Mouse (Mus musculus) c-Kit-negative CD71-positive TER-119-positive erythroid progenitor cells, embryonic 14.5 days (primary cell): ENCODE data around the gene Vmn2r76.
"Not testable (repeated sequence)": the region's sequence is repeated elsewhere in the genome, so short reads cannot be mapped to it uniquely, and the experiment has no call there.

Experiments used
- DNase-seq: peaks from one replicate; pipeline ENCODE4 v3.0.0-alpha.2; 2013; ENCODE audit warnings: low read depth, low spot score

Vmn2r76 gene

GRCm38 (mm10) chr7:86246208-86246607, at the start of gene Vmn2r76:
Vmn2r76 (minus strand) TSS chr7:86246308.
- DNase-seq: no peak

DNA sequence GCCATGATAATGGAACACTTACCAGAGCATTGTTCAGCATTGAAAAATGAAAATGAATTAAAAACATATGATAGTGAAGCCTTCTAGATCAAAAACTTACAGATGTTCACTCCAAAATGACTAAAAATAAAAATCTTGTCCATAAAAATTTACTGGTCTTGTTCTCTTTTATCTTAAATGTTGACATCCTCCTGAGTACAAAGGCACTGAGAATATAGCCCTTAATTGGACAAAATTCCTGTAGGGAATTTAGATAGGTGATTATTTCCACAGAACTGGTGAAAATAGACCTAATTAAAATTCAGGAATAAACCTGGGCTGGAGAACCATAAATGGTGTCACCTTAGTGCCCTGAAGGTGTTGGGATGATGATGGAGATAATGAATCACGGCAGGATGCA, 31.0 kb upstream of the Vmn2r76 start, which contains the start of gene Olfr310:
Gene Olfr310 (minus strand): TSS at position 101 of the 400 bp plus-strand sequence.
- DNase-seq: no peak

GRCm38 (mm10) chr7:86211345-86211744, 34.8 kb downstream of the Vmn2r76 start:
- DNase-seq: no peak

GRCm38 (mm10) chr7:86171678-86172077, 74.4 kb downstream of the Vmn2r76 start, which contains the start of gene Vmn2r75:
Vmn2r75 (minus strand) TSS chr7:86171778.
- not testable (repeated sequence) for DNase-seq
